Mouse (Mus musculus): ENCODE measurements around the gene Gm42417. TPM values are rescaled to one million over a fixed set of nuclear protein-coding genes. Genes with fewer than 3 reads are reported as not detected.
A peak's percentile ranks its signal among the peaks of the same experiment; 100 is the strongest.

Gene Gm42417
- polyA plus RNA-seq, 1 experiment from 2014 or later, result 0.62 TPM

- Histone ChIP-seq H3K4me1 (ENCODE audit: control insufficient read depth, insufficient read depth, low read length) (peaks cover 40% of the 10 kb centered on the region), H3K27me3 (ENCODE audit: control insufficient read depth, insufficient read depth, low read length) (no peaks in the 10 kb centered on the region), H3K4me3 (ENCODE audit: low read depth, low read length) (no peak overlapping the region), H3K27ac (ENCODE audit: low read depth, low read length) (no peak overlapping the region), H3K4me2 (ENCODE audit: low read depth, low read length) (no peak overlapping the region), H3K9ac (replicated peaks; ENCODE audit: low read depth, low read length) (no peak overlapping the region), H3K9me3 (ENCODE audit: control insufficient read depth, low read length) (no peaks in the 10 kb centered on the region), H3K36me3 (ENCODE audit: control insufficient read depth, insufficient read depth, low read length) (peaks cover 57% of the 10 kb centered on the region)
- ATAC-seq (ENCODE audit: low read depth), result no peak
- WGBS, result 88% methylated on average over 17 of the region's 17 CpGs
Observed at GRCm38 (mm10) chr1:36551904-36552303, 12.7 kb upstream of the Gm42417 start.

GRCm38 (mm10) chr1:36550075-36550863 lies 11.0 kb upstream of the Gm42417 start:
- WGBS, result 78% methylated on average over 20 of the region's 20 CpGs
- H3K4me1 ChIP-seq (ENCODE audit: control insufficient read depth, insufficient read depth, low read length), result peaks cover 39% of the 10 kb centered on the region

GRCm38 (mm10) chr1:36549491-36549890 lies 10.3 kb upstream of the Gm42417 start:
- H3K36me3 ChIP-seq (ENCODE audit: control insufficient read depth, insufficient read depth, low read length), result peaks cover 53% of the 10 kb centered on the region
- H3K9ac ChIP-seq (replicated peaks; ENCODE audit: low read depth, low read length), result no peak overlapping the region
- H3K27ac ChIP-seq (ENCODE audit: low read depth, low read length), result no peak overlapping the region
- no peak overlapping the region for H3K4me3 ChIP-seq (ENCODE audit: low read depth, low read length)
- WGBS, result 81% methylated on average over 18 of the region's 18 CpGs
- H3K4me2 ChIP-seq (ENCODE audit: low read depth, low read length), result no peak overlapping the region
- H3K4me1 ChIP-seq (ENCODE audit: control insufficient read depth, insufficient read depth, low read length), result peaks cover 31% of the 10 kb centered on the region
- no peaks in the 10 kb centered on the region for H3K27me3 ChIP-seq (ENCODE audit: control insufficient read depth, insufficient read depth, low read length)
- no peaks in the 10 kb centered on the region for H3K9me3 ChIP-seq (ENCODE audit: control insufficient read depth, low read length)
- no peak for ATAC-seq (ENCODE audit: low read depth)

More at GRCm38 (mm10) chr1:36550075-36550863, 11.0 kb upstream of the Gm42417 start:
- Histone ChIP-seq H3K36me3 (ENCODE audit: control insufficient read depth, insufficient read depth, low read length) (peaks cover 57% of the 10 kb centered on the region), H3K27ac (ENCODE audit: low read depth, low read length) (no peak overlapping the region), H3K27me3 (ENCODE audit: control insufficient read depth, insufficient read depth, low read length) (no peaks in the 10 kb centered on the region), H3K9ac (replicated peaks; ENCODE audit: low read depth, low read length) (no peak overlapping the region), H3K4me2 (ENCODE audit: low read depth, low read length) (no peak overlapping the region), H3K9me3 (ENCODE audit: control insufficient read depth, low read length) (no peaks in the 10 kb centered on the region), H3K4me3 (ENCODE audit: low read depth, low read length) (no peak overlapping the region)
- ATAC-seq (ENCODE audit: low read depth), result no peak

- Histone ChIP-seq H3K9me3 (ENCODE audit: control insufficient read depth, low read length) (no peaks in the 10 kb centered on the region), H3K27ac (ENCODE audit: low read depth, low read length) (no peak overlapping the region), H3K36me3 (ENCODE audit: control insufficient read depth, insufficient read depth, low read length) (peaks cover 50% of the 10 kb centered on the region), H3K4me1 (ENCODE audit: control insufficient read depth, insufficient read depth, low read length) (peaks cover 27% of the 10 kb centered on the region), H3K4me3 (ENCODE audit: low read depth, low read length) (no peak overlapping the region), H3K9ac (replicated peaks; ENCODE audit: low read depth, low read length) (no peak overlapping the region), H3K27me3 (ENCODE audit: control insufficient read depth, insufficient read depth, low read length) (no peaks in the 10 kb centered on the region), H3K4me2 (ENCODE audit: low read depth, low read length) (no peak overlapping the region)
- ATAC-seq (ENCODE audit: low read depth), result no peak
- WGBS, result 52% methylated on average over 8 of the region's 8 CpGs
Observed at GRCm38 (mm10) chr1:36548771-36549170, 9.5 kb upstream of the Gm42417 start.

- H3K27ac ChIP-seq (ENCODE audit: low read depth, low read length), result peak overlapping the region; percentile 66; the same call in 1 of the 2 replicates
- WGBS, result 33% methylated on average over 9 of the region's 9 CpGs
- H3K4me3 ChIP-seq (ENCODE audit: low read depth, low read length), result no peak overlapping the region
- no peak for ATAC-seq (ENCODE audit: low read depth)
- no peak overlapping the region for H3K4me2 ChIP-seq (ENCODE audit: low read depth, low read length)
- peaks cover 43% of the 10 kb centered on the region for H3K36me3 ChIP-seq (ENCODE audit: control insufficient read depth, insufficient read depth, low read length)
- no peak overlapping the region for H3K9ac ChIP-seq (replicated peaks; ENCODE audit: low read depth, low read length)
- peaks cover 27% of the 10 kb centered on the region for H3K4me1 ChIP-seq (ENCODE audit: control insufficient read depth, insufficient read depth, low read length)
- no peaks in the 10 kb centered on the region for H3K9me3 ChIP-seq (ENCODE audit: control insufficient read depth, low read length)
- no peaks in the 10 kb centered on the region for H3K27me3 ChIP-seq (ENCODE audit: control insufficient read depth, insufficient read depth, low read length)
Observed at GRCm38 (mm10) chr1:36547981-36548598, 8.9 kb upstream of the Gm42417 start.

- peaks cover 35% of the 10 kb centered on the region for H3K36me3 ChIP-seq (ENCODE audit: control insufficient read depth, insufficient read depth, low read length)
- H3K4me3 ChIP-seq (ENCODE audit: low read depth, low read length), result peak within 1 kb of the TSS; percentile 60
- H3K9ac ChIP-seq (replicated peaks; ENCODE audit: low read depth, low read length), result peak within 1 kb of the TSS; percentile 73
- peaks cover 27% of the 10 kb centered on the region for H3K4me1 ChIP-seq (ENCODE audit: control insufficient read depth, insufficient read depth, low read length)
- no peaks in the 10 kb centered on the region for H3K27me3 ChIP-seq (ENCODE audit: control insufficient read depth, insufficient read depth, low read length)
- peak; percentile 96 for ATAC-seq (ENCODE audit: low read depth)
- WGBS, result under 1% methylated on average over 43 of the region's 43 CpGs
- H3K27ac ChIP-seq (ENCODE audit: low read depth, low read length), result peak within 1 kb of the TSS; percentile 72
- H3K4me2 ChIP-seq (ENCODE audit: low read depth, low read length), result peak within 1 kb of the TSS; percentile 68
- no peaks in the 10 kb centered on the region for H3K9me3 ChIP-seq (ENCODE audit: control insufficient read depth, low read length)
Observed at GRCm38 (mm10) chr1:36546888-36547471, 7.8 kb upstream of the Gm42417 start, which contains the start of gene Ankrd39. TSS of gene Ankrd39 (minus strand) at chr1:36547445.

- Histone ChIP-seq H3K27me3 (ENCODE audit: control insufficient read depth, insufficient read depth, low read length) (no peaks in the 10 kb centered on the region), H3K4me1 (ENCODE audit: control insufficient read depth, insufficient read depth, low read length) (peaks cover 27% of the 10 kb centered on the region), H3K9me3 (ENCODE audit: control insufficient read depth, low read length) (no peaks in the 10 kb centered on the region), H3K9ac (replicated peaks; ENCODE audit: low read depth, low read length) (peak overlapping the region; percentile 73; the same call in 1 of the 2 replicates), H3K36me3 (ENCODE audit: control insufficient read depth, insufficient read depth, low read length) (peaks cover 26% of the 10 kb centered on the region), H3K4me2 (ENCODE audit: low read depth, low read length) (peak overlapping the region; percentile 68), H3K27ac (ENCODE audit: low read depth, low read length) (no peak overlapping the region), H3K4me3 (ENCODE audit: low read depth, low read length) (peak overlapping the region; percentile 60)
- no peak for ATAC-seq (ENCODE audit: low read depth)
- 64% methylated on average over 18 of the region's 19 CpGs for WGBS
Observed at GRCm38 (mm10) chr1:36545845-36546600, 6.8 kb upstream of the Gm42417 start.

GRCm38 (mm10) chr1:36545382-36545781 lies 6.2 kb upstream of the Gm42417 start:
- ATAC-seq (ENCODE audit: low read depth), result no peak
- Histone ChIP-seq H3K4me1 (ENCODE audit: control insufficient read depth, insufficient read depth, low read length) (peaks cover 27% of the 10 kb centered on the region), H3K27me3 (ENCODE audit: control insufficient read depth, insufficient read depth, low read length) (no peaks in the 10 kb centered on the region), H3K27ac (ENCODE audit: low read depth, low read length) (no peak overlapping the region), H3K4me3 (ENCODE audit: low read depth, low read length) (no peak overlapping the region), H3K4me2 (ENCODE audit: low read depth, low read length) (no peak overlapping the region), H3K9ac (replicated peaks; ENCODE audit: low read depth, low read length) (no peak overlapping the region), H3K36me3 (ENCODE audit: control insufficient read depth, insufficient read depth, low read length) (peaks cover 20% of the 10 kb centered on the region), H3K9me3 (ENCODE audit: control insufficient read depth, low read length) (no peaks in the 10 kb centered on the region)
- 79% methylated on average over 2 of the region's 2 CpGs for WGBS
